Mouse (Mus musculus) bone marrow, adult 2 months (tissue): ENCODE data around the gene Rad54l2.

Source experiments
- CTCF ChIP-seq: fragments of 200-500 bp; IDR thresholded peaks from 2 replicates; pipeline ENCODE4 v1.5.1; 2011; ENCODE audit warnings: low read length, control low read depth; ENCODE audit not compliant: control insufficient read depth, insufficient read depth
- POLR2A ChIP-seq: fragments of 200-500 bp; IDR thresholded peaks from 2 replicates; pipeline ENCODE4 v1.6.1; 2011; ENCODE audit warnings: low read depth, mild to moderate bottlenecking, control low read depth, low read length, borderline replicate concordance; ENCODE audit not compliant: control insufficient read depth

DNA sequence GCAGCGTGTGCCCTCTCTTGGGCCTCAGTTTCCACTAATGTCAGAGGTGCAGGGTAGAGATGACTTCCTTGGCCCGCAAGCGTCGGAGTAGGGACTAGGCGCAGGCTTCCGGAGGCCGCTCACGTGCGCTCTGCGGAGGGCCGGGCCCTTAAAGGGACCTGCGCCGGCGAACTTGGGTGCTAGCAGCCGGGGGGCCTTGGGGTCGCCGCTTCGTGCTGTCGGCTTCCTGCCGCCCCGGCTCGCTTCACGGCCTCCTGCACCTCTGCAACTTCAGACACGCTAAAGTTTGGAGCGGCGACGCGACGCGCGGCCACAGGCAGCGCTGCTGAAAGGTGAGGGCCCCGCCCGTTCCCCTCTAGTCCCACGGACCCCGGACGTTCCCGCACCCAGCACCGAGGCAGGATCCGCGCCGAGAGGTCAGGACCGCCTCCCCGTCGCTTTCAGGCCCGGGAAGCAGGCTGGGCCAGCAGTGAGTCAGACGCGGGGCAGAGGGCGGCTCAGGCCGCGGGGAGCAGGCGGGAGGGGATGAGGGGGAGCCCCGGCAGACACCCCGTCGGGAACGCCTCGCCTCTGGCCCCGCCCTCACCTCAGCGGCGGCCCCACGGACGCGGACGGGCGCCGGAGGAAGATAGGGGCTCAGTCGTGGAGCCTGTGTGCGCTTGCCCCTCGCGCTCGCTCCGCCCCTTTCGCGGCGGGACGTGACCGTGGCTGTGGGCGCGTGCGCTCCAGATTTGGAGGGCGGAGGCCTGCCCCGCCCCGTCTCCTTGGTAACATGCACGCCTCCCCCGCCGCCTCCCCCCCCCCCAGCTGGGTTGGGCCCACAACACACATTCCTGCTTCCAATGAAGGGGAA, 103.5 kb downstream of the Rad54l2 start, which contains the start of gene Tex264:
- TF ChIP-seq CTCF, result no peak
- TF ChIP-seq POLR2A, result peak; percentile 21; the same call in 1 of the 2 replicates
